Mouse (Mus musculus) lung, postnatal 0 days (tissue): ENCODE measurements around the gene Clcn5. TPM values are rescaled to one million over a fixed set of nuclear protein-coding genes. Genes with fewer than 3 reads are reported as not detected.
A peak's percentile ranks its signal among the peaks of the same experiment; 100 is the strongest.

Source experiments
- ATAC-seq: fragments of 200-750 bp; cut with Nextera tagmentation; 2 replicates; pipeline ENCODE4 v1.8.0; 2017; ENCODE audit warnings: moderate library complexity
- DNase-seq: peaks from one replicate; pipeline ENCODE4 v3.0.0-alpha.2; 2016; ENCODE audit warnings: low spot score
- H3K27ac ChIP-seq: fragments of 300-500 bp; sonication (generic); 2 replicates; pipeline ENCODE4 v1.5.1; 2014; ENCODE audit warnings: antibody characterized with exemption, mild to moderate bottlenecking, low read length, mixed read lengths
- H3K27me3 ChIP-seq: fragments of 300-500 bp; sonication (generic); replicated peaks from 2 replicates; pipeline ENCODE4 v1.6.1; 2014; ENCODE audit warnings: low read length, mixed read lengths; ENCODE audit not compliant: insufficient read depth
- H3K36me3 ChIP-seq: fragments of 300-500 bp; sonication (generic); 2 replicates; pipeline ENCODE4 v1.6.1; 2014; ENCODE audit warnings: low read length, mixed read lengths; ENCODE audit not compliant: insufficient read depth
- H3K4me1 ChIP-seq: fragments of 300-500 bp; sonication (generic); 2 replicates; pipeline ENCODE4 v1.6.1; 2014; ENCODE audit warnings: antibody characterized with exemption, low read depth, low read length, mixed read lengths; ENCODE audit not compliant: insufficient read depth
- H3K4me2 ChIP-seq: fragments of 300-500 bp; sonication (generic); replicated peaks from 2 replicates; pipeline ENCODE4 v1.6.1; 2014; ENCODE audit warnings: low read depth, mild to moderate bottlenecking, low read length, moderate library complexity, mixed read lengths
- H3K4me3 ChIP-seq: fragments of 300-500 bp; sonication (generic); 2 replicates; pipeline ENCODE4 v1.5.1; 2014; ENCODE audit warnings: low read depth, low read length
- H3K9ac ChIP-seq: fragments of 300-500 bp; sonication (generic); replicated peaks from 2 replicates; pipeline ENCODE4 v1.6.1; 2014; ENCODE audit warnings: low read depth, mild to moderate bottlenecking
- H3K9me3 ChIP-seq: fragments of 300-500 bp; sonication (generic); 2 replicates; pipeline ENCODE4 v1.6.1; 2016; ENCODE audit warnings: low read length, mixed read lengths
- CTCF ChIP-seq: IDR thresholded peaks from 2 replicates; pipeline ENCODE4 v1.5.1; 2016; ENCODE audit warnings: antibody characterized with exemption, mild to moderate bottlenecking
- EP300 ChIP-seq: IDR thresholded peaks from 2 replicates; pipeline ENCODE4 v1.6.1; 2016; ENCODE audit warnings: antibody characterized with exemption, mild to moderate bottlenecking, control low read depth
- WGBS: fragments of 180-500 bp; shearing (Covaris S2); extraction: QIAGEN DNeasy Blood & Tissue Kit; methylation state at CpG from one replicate; pipeline ENCODE4 v1.1.7; 2014; 5-methylcytosine and 5-hydroxymethylcytosine counted together
- polyA plus RNA-seq: library from polyadenylated mRNA; unstranded; fragments of >200 nt; fragmentation: Nextera tagmentation; extraction: Ambion mirVana; gene quantifications from 2 replicates; pipeline ENCODE4 v1.2.1, GENCODE M21; 2015

Gene Clcn5
- polyA plus RNA-seq, 1 experiment from 2014 or later = 3.2 TPM

- no peaks in the 10 kb centered on the region for H3K27me3 ChIP-seq
- peak overlapping the region; percentile 55 for H3K4me2 ChIP-seq
- H3K4me1 ChIP-seq = no peaks in the 10 kb centered on the region
- 16% methylated on average over 17 of the region's 17 CpGs for WGBS
- TF ChIP-seq CTCF (no peak), EP300 (no peak)
- DNase-seq = peak; percentile 45
- H3K27ac ChIP-seq = no peak overlapping the region
- H3K4me3 ChIP-seq = peak overlapping the region; percentile 23; the same call in 1 of the 2 replicates
- peak; percentile 73 for ATAC-seq
- no peaks in the 10 kb centered on the region for H3K36me3 ChIP-seq
- no peaks in the 10 kb centered on the region for H3K9me3 ChIP-seq
- no peak overlapping the region for H3K9ac ChIP-seq
Measured at GRCm38 (mm10) chrX:7188311-7188807, 130.8 kb downstream of the Clcn5 start.

- WGBS = 28% methylated on average over 10 of the region's 10 CpGs
- ATAC-seq (no peak), DNase-seq (no peak)
Measured at GRCm38 (mm10) chrX:7187455-7188310, 131.5 kb downstream of the Clcn5 start.

DNA sequence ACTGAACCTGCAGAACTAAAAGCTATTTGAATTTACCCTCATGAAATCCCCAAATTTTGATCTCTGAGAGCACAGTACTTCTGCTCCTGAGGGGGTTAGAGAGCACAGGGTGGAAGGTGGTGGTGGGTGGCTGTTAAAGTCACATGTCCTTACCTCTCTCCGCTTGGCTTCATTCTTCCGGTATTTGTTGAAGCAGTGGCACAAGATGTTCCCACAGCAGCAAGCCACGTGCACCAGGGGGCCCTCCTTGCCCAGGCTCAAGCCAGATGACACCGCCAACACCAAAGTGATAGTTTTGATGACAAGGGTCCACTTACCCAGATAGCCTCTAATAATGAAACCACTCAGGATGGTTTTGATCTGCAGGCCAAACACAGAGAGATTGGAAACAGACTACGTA is 149.0 kb downstream of the Clcn5 start:
- no peaks in the 10 kb centered on the region for H3K9me3 ChIP-seq
- H3K4me1 ChIP-seq = no peaks in the 10 kb centered on the region
- TF ChIP-seq CTCF = no peak
- TF ChIP-seq EP300 = no peak
- H3K9ac ChIP-seq = no peak overlapping the region
- ATAC-seq (no peak), DNase-seq (no peak)
- H3K36me3 ChIP-seq = no peaks in the 10 kb centered on the region
- H3K27me3 ChIP-seq = no peaks in the 10 kb centered on the region
- H3K4me2 ChIP-seq = no peak overlapping the region
- 83% methylated on average over 5 of the region's 5 CpGs for WGBS
- no peak overlapping the region for H3K27ac ChIP-seq
- no peak overlapping the region for H3K4me3 ChIP-seq

More at GRCm38 (mm10) chrX:7187455-7188310, 131.5 kb downstream of the Clcn5 start:
- TF ChIP-seq CTCF (no peak), EP300 (no peak)
- Histone ChIP-seq H3K9ac (no peak overlapping the region), H3K36me3 (no peaks in the 10 kb centered on the region), H3K4me2 (peak overlapping the region; percentile 55), H3K4me3 (peak overlapping the region; percentile 23; the same call in 1 of the 2 replicates), H3K27ac (no peak overlapping the region), H3K9me3 (no peaks in the 10 kb centered on the region), H3K27me3 (no peaks in the 10 kb centered on the region), H3K4me1 (no peaks in the 10 kb centered on the region)

GRCm38 (mm10) chrX:7168799-7169198 is 150.4 kb downstream of the Clcn5 start:
- WGBS = 52% methylated on average over 5 of the region's 5 CpGs
- DNase-seq = no peak
- ATAC-seq = no peak
- Histone ChIP-seq H3K4me2 (no peak overlapping the region), H3K4me1 (no peaks in the 10 kb centered on the region), H3K9me3 (no peaks in the 10 kb centered on the region), H3K36me3 (no peaks in the 10 kb centered on the region), H3K27ac (no peak overlapping the region), H3K4me3 (no peak overlapping the region), H3K27me3 (no peaks in the 10 kb centered on the region), H3K9ac (no peak overlapping the region)
- TF ChIP-seq CTCF = no peak
- no peak for TF ChIP-seq EP300

GRCm38 (mm10) chrX:7157976-7158375 is 161.2 kb downstream of the Clcn5 start:
- Histone ChIP-seq H3K27ac (no peak overlapping the region), H3K27me3 (no peaks in the 10 kb centered on the region), H3K36me3 (no peaks in the 10 kb centered on the region), H3K9me3 (no peaks in the 10 kb centered on the region), H3K4me3 (no peak overlapping the region), H3K4me2 (no peak overlapping the region), H3K4me1 (no peaks in the 10 kb centered on the region), H3K9ac (no peak overlapping the region)
- ATAC-seq = no peak
- TF ChIP-seq CTCF = no peak
- TF ChIP-seq EP300 = no peak
- no peak for DNase-seq
- 75% methylated on average over 3 of the region's 3 CpGs for WGBS

DNA sequence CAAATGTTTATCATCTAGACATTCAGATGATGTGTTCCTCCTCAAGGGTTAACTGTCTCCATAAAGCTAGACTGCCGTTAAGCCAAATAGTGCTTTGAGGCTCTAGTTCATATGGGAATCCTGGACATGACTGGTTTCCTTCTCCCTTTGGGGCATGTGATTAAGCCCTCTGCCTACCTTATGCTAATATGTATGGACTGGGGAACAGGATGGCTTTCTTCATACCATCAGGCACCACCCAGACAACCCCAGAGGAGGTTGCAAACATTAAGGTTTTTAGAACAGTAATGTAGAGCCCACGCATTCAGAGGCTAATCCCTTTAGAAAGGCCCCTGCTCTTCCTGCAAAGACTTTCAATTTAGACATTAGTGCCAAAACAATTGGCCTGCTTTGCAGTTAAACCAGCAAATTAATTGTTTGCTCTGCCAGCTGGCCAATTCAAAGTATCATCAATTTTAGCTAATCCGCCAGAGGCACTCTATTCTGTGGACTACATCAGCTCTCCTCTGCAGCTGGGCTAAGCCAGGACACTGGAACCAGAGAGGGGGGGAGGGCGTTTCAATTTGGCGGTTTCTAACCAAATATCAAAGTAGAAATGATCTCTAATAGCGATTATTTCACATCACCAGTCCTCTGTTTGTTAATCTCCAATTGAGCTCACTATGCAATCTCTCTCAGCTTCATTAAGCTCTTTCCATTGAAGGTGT is 163.0 kb downstream of the Clcn5 start:
- Histone ChIP-seq H3K9me3 (no peaks in the 10 kb centered on the region), H3K27ac (no peak overlapping the region), H3K36me3 (no peaks in the 10 kb centered on the region), H3K9ac (no peak overlapping the region), H3K4me3 (no peak overlapping the region), H3K27me3 (no peaks in the 10 kb centered on the region), H3K4me1 (no peaks in the 10 kb centered on the region), H3K4me2 (no peak overlapping the region)
- DNase-seq = no peak
- WGBS = 75% methylated on average over 6 of the region's 6 CpGs
- ATAC-seq = no peak
- no peak for TF ChIP-seq EP300
- no peak for TF ChIP-seq CTCF
